Mouse (Mus musculus): ENCODE measurements around the gene Zmiz2. TPM values are rescaled to one million over a fixed set of nuclear protein-coding genes. Genes with fewer than 3 reads are reported as not detected.
"Not testable (repeated sequence)": the region's sequence is repeated elsewhere in the genome, so short reads cannot be mapped to it uniquely, and the experiment has no call there.

Gene Zmiz2
- 9.6 and 17.1 TPM in 2 replicates for total RNA-seq (2017)

DNA sequence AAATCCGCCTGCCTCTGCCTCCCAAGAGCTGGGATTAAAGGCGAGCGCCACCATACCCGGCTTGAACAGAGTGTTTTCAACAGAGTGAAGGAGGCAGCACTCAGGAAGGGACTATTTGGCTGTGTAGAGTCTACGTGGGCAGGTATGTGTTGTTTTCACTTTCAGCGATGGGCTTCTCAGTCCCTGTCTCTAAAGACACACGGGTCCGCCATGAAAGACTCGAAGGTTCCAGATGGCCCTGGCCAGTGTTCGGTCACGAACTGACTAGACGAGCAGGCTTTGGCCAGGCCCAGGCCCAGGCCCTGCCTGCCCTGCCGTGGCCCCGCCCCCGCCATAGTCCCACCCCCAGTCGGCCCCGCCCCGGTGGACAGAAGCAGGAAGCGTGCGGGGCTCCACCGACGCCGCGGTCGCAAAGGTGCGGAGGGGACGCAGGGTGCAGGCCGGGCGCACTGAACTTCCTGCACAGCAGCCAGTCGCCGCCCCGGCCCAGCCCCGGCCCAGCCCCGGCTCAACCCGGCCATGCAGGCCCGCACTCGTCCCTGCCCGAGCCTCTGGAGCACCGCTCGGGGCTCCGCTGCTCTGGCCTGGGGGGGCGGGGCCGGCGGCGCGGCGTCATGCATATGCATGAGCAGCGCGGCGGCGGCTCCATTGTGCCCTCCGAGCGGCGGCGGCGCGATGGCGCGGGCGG, at the start of gene Zmiz2:
Zmiz2 (plus strand) TSS at position 349 of the 688 bp plus-strand sequence.
- ATAC-seq (replicated peaks; ENCODE audit: low read depth, poor library complexity, severe bottlenecking) = peak; percentile 76

- no peak for ATAC-seq (replicated peaks; ENCODE audit: low read depth, poor library complexity, severe bottlenecking)
Measured at GRCm38 (mm10) chr11:6345956-6346355, 42.9 kb upstream of the Zmiz2 start.

- ATAC-seq (replicated peaks; ENCODE audit: low read depth, poor library complexity, severe bottlenecking) = no peak
Measured at GRCm38 (mm10) chr11:6346966-6347365, 41.9 kb upstream of the Zmiz2 start.

GRCm38 (mm10) chr11:6348681-6349200, 40.1 kb upstream of the Zmiz2 start:
- no peak for ATAC-seq (replicated peaks; ENCODE audit: low read depth, poor library complexity, severe bottlenecking)

DNA sequence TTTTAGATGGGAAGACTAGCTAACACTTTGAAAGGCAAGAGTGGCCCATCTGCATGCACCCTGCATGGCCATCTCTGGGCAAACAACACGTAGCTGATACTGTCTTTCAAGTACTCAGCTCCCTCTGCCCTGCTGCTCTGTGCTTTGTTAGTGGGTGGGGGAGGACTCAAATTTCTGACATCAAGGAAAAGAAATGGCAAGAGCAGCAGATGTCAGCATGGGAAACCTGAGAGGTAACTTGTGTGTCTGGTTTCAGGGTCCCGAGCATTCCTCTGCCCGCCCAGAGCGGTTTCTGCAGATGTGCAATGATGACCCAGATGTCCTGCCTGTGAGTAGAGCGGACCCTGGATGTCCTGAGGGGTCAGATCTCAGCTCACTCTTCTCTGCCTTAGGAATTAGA, 39.3 kb upstream of the Zmiz2 start:
- ATAC-seq (replicated peaks; ENCODE audit: low read depth, poor library complexity, severe bottlenecking) = no peak

GRCm38 (mm10) chr11:6355106-6355505, 33.8 kb upstream of the Zmiz2 start:
- ATAC-seq (replicated peaks; ENCODE audit: low read depth, poor library complexity, severe bottlenecking) = no peak

DNA sequence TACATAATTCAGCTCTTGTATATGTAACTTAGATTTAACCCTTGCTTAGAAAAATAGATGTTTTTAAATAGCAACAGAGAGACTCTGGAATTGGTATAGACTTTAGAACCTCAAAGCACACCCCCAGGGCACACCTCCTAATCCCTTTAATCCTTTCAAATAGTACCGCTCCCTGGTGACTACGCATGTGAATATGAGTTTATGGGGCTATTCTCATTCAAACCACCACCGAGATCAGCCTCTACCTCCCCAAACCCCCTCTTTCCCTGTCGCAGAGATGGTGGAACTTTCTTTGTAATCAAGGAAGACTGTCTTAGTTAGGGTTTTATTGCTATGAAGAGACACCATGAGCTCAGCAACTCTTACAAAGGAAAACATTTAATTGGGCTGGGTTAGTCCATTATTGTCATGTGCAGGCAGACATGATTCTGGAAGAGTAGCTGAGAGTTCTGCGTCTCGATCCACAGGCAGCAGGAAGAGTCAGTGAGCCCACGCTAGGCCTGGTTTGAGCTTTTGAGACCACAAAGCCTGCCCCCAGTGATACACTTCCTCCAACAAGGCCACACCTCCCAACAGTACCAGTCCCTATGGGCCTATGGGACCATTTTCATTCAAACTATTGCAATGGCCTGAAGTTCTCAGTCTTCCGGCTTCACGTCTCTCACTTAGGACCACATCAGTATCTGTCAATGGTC, 24.1 kb upstream of the Zmiz2 start:
- ATAC-seq (replicated peaks; ENCODE audit: low read depth, poor library complexity, severe bottlenecking) = no peak

DNA sequence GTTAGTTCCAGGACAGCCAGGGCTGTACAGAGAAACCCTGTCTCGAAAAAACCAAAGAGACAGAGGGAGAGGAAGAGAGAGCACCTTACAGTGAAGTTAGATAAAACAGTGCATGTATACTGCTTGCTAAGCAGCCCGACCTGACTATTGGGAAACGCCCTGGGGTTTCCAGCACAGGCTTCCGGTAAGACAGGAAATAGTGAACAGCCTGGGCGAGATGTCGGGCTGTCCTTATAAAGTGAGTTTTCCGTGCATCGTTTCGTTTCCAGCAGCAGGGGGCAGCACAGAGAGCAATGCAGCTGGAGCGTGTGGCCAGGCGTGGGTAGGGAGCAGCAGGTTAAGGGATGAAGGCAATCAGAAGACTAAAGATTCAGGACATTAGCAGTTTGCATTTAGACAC, 23.0 kb upstream of the Zmiz2 start:
- ATAC-seq (replicated peaks; ENCODE audit: low read depth, poor library complexity, severe bottlenecking) = peak; percentile 100

DNA sequence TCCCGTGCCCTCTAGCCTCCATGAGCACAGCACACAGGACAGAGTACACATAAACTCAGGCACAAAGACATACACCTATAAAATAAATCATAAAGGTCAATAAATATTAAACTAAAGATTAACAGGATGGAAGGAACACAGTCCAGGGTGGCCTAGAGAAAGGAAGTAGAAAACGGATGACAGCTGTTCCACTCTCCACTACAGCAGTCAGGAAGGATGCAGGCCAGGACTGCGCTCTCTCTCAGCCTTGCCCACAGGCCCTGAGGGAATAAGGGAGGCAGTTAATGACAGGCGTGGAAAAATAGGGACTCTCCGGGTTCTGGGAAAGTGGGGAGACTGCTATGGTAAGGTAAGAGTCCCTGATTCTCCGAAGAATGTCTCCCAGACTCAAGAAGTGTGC, 22.4 kb upstream of the Zmiz2 start:
- ATAC-seq (replicated peaks; ENCODE audit: low read depth, poor library complexity, severe bottlenecking) = no peak

- ATAC-seq (replicated peaks; ENCODE audit: low read depth, poor library complexity, severe bottlenecking) = no peak
Measured at GRCm38 (mm10) chr11:6367156-6367555, 21.7 kb upstream of the Zmiz2 start.

DNA sequence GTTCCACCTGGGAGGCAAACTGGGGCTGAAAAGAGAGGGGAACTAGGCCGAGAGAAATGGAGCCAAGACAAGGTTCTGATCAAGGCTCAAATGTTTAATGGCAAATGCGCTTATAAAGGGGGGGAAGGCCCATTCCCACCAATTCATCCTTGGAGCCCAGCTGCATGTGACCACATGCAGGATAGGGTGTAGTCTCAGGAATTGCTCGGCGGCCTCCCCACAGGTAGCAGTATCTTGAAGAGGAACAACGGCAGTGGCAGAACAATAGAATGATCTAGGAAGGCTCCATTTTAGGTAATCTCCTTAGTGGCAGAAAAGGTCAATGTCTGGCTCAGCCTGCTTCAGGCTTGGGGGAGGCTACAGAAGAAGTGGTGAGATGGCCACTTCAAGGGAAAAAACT, 20.9 kb upstream of the Zmiz2 start:
- not testable (repeated sequence) for ATAC-seq (replicated peaks; ENCODE audit: low read depth, poor library complexity, severe bottlenecking)

DNA sequence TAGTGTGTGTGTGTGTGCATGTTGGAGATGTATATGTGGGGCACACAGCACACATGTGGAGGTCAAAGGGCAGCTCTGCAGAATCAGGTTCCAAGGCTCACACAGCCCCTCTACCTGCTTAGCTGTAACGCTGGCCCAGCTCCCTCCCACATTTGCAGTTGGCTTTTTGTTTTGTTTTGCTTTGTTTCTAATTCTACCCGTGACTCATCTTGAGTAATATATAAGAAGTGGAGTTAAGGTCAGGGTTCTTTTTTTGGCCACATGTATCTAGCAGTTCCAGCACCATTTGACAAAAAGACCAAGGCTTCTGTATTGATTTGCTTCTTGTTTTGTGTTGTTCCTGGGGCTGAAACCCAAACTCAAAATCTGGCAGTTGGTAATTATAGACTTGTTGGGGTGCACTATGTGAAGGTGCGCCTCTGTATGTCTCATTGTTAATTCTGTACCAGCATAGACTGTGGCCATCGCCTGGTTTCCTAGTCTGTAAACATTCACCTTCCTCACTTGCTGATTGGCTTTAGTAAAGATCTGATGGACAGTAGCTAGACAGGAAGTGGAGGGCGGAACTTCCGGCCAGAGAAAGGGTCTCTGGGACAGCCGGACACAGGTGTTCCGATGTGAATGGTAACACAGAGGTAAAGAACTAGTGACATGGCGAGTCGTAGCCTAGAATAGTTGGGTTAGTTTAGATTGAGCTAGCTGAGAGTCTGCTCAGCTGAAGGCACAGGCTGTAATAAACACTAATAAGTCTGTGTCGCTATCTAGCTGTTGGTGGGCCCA, 17.3 kb upstream of the Zmiz2 start:
- ATAC-seq (replicated peaks; ENCODE audit: low read depth, poor library complexity, severe bottlenecking) = no peak

- ATAC-seq (replicated peaks; ENCODE audit: low read depth, poor library complexity, severe bottlenecking) = no peak
Measured at GRCm38 (mm10) chr11:6372784-6373183, 16.1 kb upstream of the Zmiz2 start.

GRCm38 (mm10) chr11:6380916-6381315, 8.0 kb upstream of the Zmiz2 start:
- ATAC-seq (replicated peaks; ENCODE audit: low read depth, poor library complexity, severe bottlenecking) = no peak

GRCm38 (mm10) chr11:6388126-6388725, 648 bp upstream of the Zmiz2 start:
- ATAC-seq (replicated peaks; ENCODE audit: low read depth, poor library complexity, severe bottlenecking) = no peak

GRCm38 (mm10) chr11:6389483-6389921, 628 bp downstream of the Zmiz2 start:
- no peak for ATAC-seq (replicated peaks; ENCODE audit: low read depth, poor library complexity, severe bottlenecking)

DNA sequence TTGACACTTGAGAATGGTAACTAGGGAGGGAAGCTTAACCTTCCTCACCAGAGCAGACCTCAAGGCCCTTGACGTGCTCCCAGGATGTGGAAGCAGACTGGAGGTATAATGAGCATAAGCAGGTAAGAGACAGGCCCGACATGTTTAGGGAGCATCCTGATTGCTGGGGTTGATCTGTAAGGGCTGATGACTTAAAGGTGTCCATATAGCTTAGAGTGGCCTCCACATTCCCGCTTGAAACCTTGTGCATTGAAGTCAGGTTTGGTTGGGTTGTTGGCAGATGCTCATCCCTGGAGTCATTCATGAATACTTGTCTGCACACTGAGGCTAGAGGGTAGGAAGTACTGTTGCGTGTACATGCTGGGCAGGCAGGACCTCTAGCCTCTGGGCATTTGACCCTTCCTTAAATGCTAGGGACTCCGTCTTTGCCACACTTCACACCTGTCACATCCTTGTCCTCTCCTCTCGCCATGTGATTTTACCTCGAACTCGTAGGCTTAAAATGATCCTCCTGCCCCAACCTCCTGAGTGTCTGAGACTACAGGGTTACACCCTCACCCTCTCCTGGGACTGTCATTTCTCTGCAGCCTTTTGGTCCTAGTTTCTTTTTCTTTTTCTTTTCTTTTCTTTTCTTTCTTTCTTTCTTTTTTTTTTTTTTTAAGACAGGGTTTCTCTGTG, 1.6 kb downstream of the Zmiz2 start:
- no peak for ATAC-seq (replicated peaks; ENCODE audit: low read depth, poor library complexity, severe bottlenecking)

DNA sequence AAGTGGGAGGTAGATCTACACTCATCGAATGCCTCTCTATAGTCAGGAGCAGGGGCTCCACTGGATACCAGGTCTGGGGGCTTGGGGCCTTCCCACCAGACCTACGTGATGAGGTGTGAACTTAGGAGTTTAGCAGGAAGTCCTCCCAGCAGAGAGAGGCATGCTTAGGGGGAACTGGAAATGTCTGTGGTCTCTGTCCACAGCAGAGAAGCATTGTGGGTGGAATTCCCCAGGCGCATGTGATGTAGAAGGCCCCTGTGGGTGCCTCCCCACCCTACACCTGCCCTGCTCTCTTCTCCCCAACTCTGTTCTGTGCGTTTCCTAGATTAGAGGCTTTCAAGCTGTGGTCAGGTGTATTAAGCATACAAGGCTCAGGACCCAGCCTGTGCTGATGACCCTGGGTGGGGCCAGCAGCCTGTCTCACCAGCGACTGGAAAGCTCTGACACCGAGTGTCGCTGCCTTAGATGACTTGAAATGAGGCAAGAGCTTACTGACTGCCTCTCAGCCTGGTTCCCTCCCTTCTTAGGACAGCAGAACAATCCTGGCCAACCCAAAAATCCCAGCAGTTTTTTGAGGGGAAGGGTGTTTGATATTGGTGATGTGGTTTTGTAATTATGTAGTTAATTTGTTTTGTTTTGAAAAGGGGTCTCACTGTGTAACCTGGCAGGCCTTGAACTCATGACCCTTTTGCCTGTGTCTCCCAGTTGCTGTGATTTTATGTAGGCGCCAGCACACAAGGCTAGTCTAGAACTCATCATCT, 2.8 kb downstream of the Zmiz2 start:
- ATAC-seq (replicated peaks; ENCODE audit: low read depth, poor library complexity, severe bottlenecking) = peak; percentile 27

DNA sequence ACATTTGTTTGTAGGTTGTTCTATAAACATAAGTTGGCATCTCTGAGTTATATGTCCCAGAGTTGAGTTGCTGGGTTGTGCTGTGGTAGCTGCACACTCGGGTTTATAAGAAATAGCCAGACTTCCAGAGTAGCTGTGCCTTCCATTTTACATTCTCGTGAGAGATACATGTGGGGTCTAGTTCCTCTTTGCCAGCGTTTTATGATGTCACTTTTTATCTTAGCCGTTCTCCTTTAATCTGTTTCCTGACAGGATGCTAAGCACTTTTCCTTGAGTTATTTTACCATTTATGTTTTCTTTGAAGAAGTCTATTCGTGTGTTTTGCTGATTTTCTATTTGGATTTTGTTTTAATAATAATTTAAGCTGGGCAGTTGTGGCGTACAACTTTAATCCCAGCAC, 4.0 kb downstream of the Zmiz2 start:
- ATAC-seq (replicated peaks; ENCODE audit: low read depth, poor library complexity, severe bottlenecking) = no peak

All from common myeloid progenitor, adult 5-6 weeks (primary cell).